Mouse (Mus musculus) CH12.LX (cell line): ENCODE measurements around the gene St8sia1.

ENCODE experiments used
- EP300 ChIP-seq: IDR thresholded peaks from 2 replicates; pipeline ENCODE4 v1.6.1; 2011; ENCODE audit warnings: low read length, improper control_type of control experiment
- JUN ChIP-seq: IDR thresholded peaks from 2 replicates; pipeline ENCODE4 v1.6.1; 2011; ENCODE audit warnings: low read depth, mild to moderate bottlenecking, low read length, improper control_type of control experiment, moderate library complexity; ENCODE audit not compliant: insufficient read depth
- POLR2A ChIP-seq: IDR thresholded peaks from 2 replicates; pipeline ENCODE4 v1.6.1; 2011; ENCODE audit warnings: low read depth, mild to moderate bottlenecking, improper control_type of control experiment, low read length
- TCF12 ChIP-seq: IDR thresholded peaks from 2 replicates; pipeline ENCODE4 v1.6.1; 2014; ENCODE audit warnings: low read depth, mild to moderate bottlenecking, inconsistent platforms, low read length, improper control_type of control experiment

DNA sequence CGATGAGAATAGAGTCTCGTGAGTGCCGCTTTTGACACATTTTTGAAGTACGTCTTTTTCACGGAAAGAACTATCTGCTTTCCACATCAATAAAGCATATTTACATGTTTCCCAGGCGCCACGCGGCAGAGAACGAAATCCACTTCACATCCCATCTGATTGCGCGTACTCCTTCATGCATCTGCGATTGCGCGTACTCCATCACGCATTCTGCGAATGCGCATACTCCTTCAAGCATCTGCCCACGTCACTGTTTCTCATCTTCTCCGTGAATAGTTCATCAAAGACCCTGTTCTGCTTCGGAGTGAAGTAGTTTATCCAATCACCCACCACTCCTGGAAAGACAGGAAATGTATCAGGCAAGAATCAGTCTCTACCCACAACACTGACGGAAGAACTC is 178.1 kb downstream of the St8sia1 start:
- TF ChIP-seq POLR2A (no peak), TCF12 (no peak), JUN (no peak), EP300 (no peak)
